Mouse (Mus musculus): ENCODE results near the gene Anxa1. TPM values are rescaled to one million over a fixed set of nuclear protein-coding genes. Genes with fewer than 3 reads are reported as not detected.

The Anxa1 gene
- polyA plus RNA-seq, 1 experiment from 2014 or later, result 152 TPM

DNA sequence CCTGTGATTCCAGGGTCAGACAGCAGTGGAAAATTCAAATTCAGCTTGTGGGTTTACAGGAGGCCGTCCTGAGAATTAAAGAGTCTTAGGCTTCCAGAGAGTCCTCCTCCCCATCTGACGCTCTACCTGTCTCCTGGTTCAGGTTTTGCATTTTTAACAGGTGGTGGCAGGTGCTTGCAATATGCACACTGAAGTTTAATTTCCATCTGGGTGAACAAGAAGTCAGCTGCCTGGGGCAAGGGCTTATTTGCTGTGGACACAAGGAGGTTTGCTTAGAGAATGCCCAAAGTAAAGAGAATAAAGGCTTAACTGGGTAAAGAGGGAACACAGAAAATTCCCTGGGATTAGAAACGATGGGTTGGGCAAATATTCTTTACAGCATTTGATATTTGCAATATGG, 11.2 kb upstream of the Anxa1 start:
- TF ChIP-seq CTCF (IDR thresholded peaks at IDR 0.05; ENCODE audit: low read depth), result no peak
- no peak for TF ChIP-seq EP300 (IDR thresholded peaks at IDR 0.05; ENCODE audit: low read depth)
- no peaks in the 10 kb centered on the region for H3K27me3 ChIP-seq (ENCODE audit: insufficient read depth, low read length)
- WGBS (ENCODE audit: insufficient replicate concordance), result 66% methylated on average over 3 of the region's 3 CpGs

DNA sequence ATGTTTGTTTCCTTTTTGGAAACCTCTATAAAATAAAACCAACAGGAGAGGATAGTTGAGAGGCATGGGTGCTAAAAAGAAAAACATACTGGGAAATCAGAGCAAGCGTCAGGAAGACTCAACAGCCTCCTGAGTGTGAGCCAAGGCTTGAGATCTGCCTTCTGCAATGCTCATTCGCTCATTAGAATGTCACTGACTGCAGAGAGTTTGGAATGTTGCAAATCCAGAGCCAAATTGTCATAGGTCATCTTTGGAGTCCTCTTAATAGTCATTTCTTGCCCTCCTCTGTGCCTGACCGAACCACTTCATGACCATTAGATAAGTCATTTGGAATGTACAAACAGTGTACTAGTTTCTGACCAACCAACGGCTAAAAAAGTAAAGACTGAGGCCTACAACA, 8.4 kb upstream of the Anxa1 start:
- Histone ChIP-seq H3K27ac (ENCODE audit: low read depth) (no peak overlapping the region), H3K4me2 (ENCODE audit: low read depth, low read length) (no peak overlapping the region), H3K4me1 (ENCODE audit: insufficient read depth) (no peaks in the 10 kb centered on the region), H3K4me3 (ENCODE audit: low read depth, low read length) (no peak overlapping the region), H3K9me3 (ENCODE audit: low read length) (no peaks in the 10 kb centered on the region), H3K27me3 (ENCODE audit: insufficient read depth, low read length) (no peaks in the 10 kb centered on the region), H3K9ac (replicated peaks) (no peak overlapping the region), H3K36me3 (replicated peaks; ENCODE audit: insufficient read depth, low read length) (no peaks in the 10 kb centered on the region)
- DNase-seq (no peak), ATAC-seq (no peak)
- TF ChIP-seq EP300 (IDR thresholded peaks at IDR 0.05; ENCODE audit: low read depth) (no peak), CTCF (IDR thresholded peaks at IDR 0.05; ENCODE audit: low read depth) (no peak)
- 67% methylated on average over 4 of the region's 4 CpGs for WGBS (ENCODE audit: insufficient replicate concordance)

More for the DNA sequence above, 11.2 kb upstream of the Anxa1 start:
- H3K36me3 ChIP-seq (replicated peaks; ENCODE audit: insufficient read depth, low read length), result no peaks in the 10 kb centered on the region
- no peak overlapping the region for H3K4me3 ChIP-seq (ENCODE audit: low read depth, low read length)
- no peak overlapping the region for H3K27ac ChIP-seq (ENCODE audit: low read depth)
- H3K4me1 ChIP-seq (ENCODE audit: insufficient read depth), result no peaks in the 10 kb centered on the region
- no peak overlapping the region for H3K4me2 ChIP-seq (ENCODE audit: low read depth, low read length)
- no peak for ATAC-seq
- H3K9ac ChIP-seq (replicated peaks), result no peak overlapping the region
- no peak for DNase-seq
- H3K9me3 ChIP-seq (ENCODE audit: low read length), result no peaks in the 10 kb centered on the region

DNA sequence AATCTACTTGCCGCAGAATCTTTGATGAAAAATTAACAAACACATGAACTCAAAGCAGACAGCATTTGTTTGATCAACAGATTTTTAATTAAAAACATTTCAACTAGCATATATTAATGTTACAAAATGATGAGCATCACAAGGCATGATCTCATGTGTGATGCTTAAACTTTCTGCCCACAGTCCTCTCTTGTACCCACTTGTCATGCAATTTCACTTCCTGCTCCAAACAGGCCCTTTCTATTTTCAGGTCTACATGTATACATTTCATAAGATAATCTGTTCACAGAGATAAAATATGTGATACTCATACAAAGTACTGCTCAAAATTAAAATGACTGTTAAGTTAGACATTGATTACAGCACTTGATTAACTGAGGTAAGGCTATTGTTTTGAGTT, 6.3 kb upstream of the Anxa1 start:
- no peaks in the 10 kb centered on the region for H3K4me1 ChIP-seq (ENCODE audit: insufficient read depth)

DNA sequence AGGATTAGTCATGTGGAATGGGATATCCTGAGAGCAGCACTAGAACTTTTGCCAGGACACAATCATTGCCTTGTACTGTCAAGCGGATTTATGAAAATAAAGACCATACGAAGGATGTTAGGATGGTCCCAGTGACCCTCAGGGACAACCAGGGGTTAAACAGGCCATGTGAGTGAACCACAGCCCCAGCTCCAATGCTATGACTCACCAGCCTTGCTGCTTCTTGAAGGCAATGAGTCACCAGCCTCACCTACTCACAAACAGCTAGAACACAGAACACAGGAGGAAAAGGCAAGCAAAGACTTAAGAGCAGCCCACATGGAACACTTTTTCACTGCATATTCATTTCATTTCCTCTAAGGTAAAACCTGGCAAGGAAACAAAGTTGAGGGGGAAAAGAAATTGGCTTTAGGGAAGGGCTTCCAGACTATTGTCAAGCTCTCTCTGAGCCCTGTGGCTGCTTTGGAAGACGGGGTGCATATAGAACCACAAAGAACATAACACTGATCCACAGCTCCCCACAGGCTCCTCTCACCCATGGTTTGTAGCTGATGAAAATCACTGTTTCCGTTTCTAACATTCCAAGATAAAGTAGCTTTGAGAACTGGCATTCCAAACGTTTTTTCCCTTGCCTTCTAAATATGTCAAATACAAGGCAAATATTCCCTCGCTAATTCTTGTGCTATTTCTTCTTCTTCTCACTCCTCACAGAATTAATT, 3.0 kb upstream of the Anxa1 start:
- Histone ChIP-seq H3K27me3 (ENCODE audit: insufficient read depth, low read length) (no peaks in the 10 kb centered on the region), H3K4me1 (ENCODE audit: insufficient read depth) (no peaks in the 10 kb centered on the region), H3K36me3 (replicated peaks; ENCODE audit: insufficient read depth, low read length) (no peaks in the 10 kb centered on the region), H3K9ac (replicated peaks) (no peak overlapping the region), H3K4me3 (ENCODE audit: low read depth, low read length) (no peak overlapping the region), H3K9me3 (ENCODE audit: low read length) (no peaks in the 10 kb centered on the region), H3K4me2 (ENCODE audit: low read depth, low read length) (no peak overlapping the region), H3K27ac (ENCODE audit: low read depth) (no peak overlapping the region)
- WGBS (ENCODE audit: insufficient replicate concordance), result 67% methylated on average over 6 of the region's 6 CpGs
- TF ChIP-seq CTCF (IDR thresholded peaks at IDR 0.05; ENCODE audit: low read depth) (no peak), EP300 (IDR thresholded peaks at IDR 0.05; ENCODE audit: low read depth) (no peak)
- ATAC-seq, result 0 out of 2 replicates have a peak, but pooled peaks have one; percentile 27
- no peak for DNase-seq

More for the DNA sequence above, 6.3 kb upstream of the Anxa1 start:
- H3K27ac ChIP-seq (ENCODE audit: low read depth), result no peak overlapping the region
- TF ChIP-seq EP300 (IDR thresholded peaks at IDR 0.05; ENCODE audit: low read depth), result no peak
- no peak for TF ChIP-seq CTCF (IDR thresholded peaks at IDR 0.05; ENCODE audit: low read depth)
- H3K4me3 ChIP-seq (ENCODE audit: low read depth, low read length), result no peak overlapping the region
- ATAC-seq, result no peak
- H3K4me2 ChIP-seq (ENCODE audit: low read depth, low read length), result no peak overlapping the region
- no peak for DNase-seq
- no peak overlapping the region for H3K9ac ChIP-seq (replicated peaks)
- no peaks in the 10 kb centered on the region for H3K36me3 ChIP-seq (replicated peaks; ENCODE audit: insufficient read depth, low read length)
- H3K9me3 ChIP-seq (ENCODE audit: low read length), result no peaks in the 10 kb centered on the region
- no peaks in the 10 kb centered on the region for H3K27me3 ChIP-seq (ENCODE audit: insufficient read depth, low read length)
- WGBS (ENCODE audit: insufficient replicate concordance), result 85% methylated on average over 1 of the region's 1 CpGs

DNA sequence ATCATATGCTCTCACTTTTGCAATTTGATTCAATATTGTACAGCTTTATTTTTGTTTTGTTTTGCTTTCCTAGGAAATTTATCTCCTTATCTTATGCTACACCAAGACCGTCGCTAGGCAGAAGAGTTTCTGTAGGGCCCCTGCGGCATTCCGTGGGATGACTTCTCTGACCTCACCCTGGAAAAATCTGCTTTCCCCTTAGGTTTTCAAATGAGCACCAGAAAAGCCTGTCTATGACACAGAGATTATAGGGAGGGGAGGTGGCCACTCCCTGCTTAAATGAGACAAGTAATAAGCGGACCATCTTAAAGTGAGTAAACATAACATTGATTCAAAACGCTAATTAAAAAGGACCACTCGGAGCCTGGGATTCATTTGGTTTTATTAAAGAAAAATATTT, 1.0 kb downstream of the Anxa1 start:
- no peak for DNase-seq
- H3K4me2 ChIP-seq (ENCODE audit: low read depth, low read length), result peak overlapping the region; percentile 41
- H3K9me3 ChIP-seq (ENCODE audit: low read length), result no peaks in the 10 kb centered on the region
- H3K9ac ChIP-seq (replicated peaks), result 0 out of 2 replicates have a peak overlapping the region, but pooled peaks have one; percentile 10
- TF ChIP-seq EP300 (IDR thresholded peaks at IDR 0.05; ENCODE audit: low read depth) (no peak), CTCF (IDR thresholded peaks at IDR 0.05; ENCODE audit: low read depth) (no peak)
- H3K4me1 ChIP-seq (ENCODE audit: insufficient read depth), result no peaks in the 10 kb centered on the region
- ATAC-seq, result no peak
- 44% methylated on average over 7 of the region's 7 CpGs for WGBS (ENCODE audit: insufficient replicate concordance)
- no peaks in the 10 kb centered on the region for H3K36me3 ChIP-seq (replicated peaks; ENCODE audit: insufficient read depth, low read length)
- no peaks in the 10 kb centered on the region for H3K27me3 ChIP-seq (ENCODE audit: insufficient read depth, low read length)
- H3K27ac ChIP-seq (ENCODE audit: low read depth), result peak overlapping the region; percentile 41
- peak overlapping the region; percentile 33 for H3K4me3 ChIP-seq (ENCODE audit: low read depth, low read length)

DNA sequence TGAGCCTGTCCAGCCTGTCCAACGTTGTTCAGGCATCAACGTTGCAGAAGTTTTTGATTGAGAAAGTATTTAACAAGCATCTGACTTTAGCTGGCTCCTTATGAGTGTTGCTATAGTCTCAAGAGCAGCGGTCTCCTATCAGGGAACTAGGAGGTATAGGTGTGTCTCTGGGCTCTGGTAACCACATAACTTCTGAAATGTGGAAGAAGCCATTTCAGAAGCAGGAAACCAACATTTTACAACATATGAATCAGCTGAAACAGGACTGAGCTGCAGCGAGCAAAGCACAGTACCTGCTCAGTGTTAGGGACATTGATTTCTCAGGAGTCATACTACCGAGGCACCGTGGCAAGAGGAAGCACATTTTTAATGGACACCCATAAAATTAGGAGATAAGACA, 1.5 kb downstream of the Anxa1 start:
- peak; percentile 56 for ATAC-seq

More for the DNA sequence above, 1.5 kb downstream of the Anxa1 start:
- no peak for TF ChIP-seq EP300 (IDR thresholded peaks at IDR 0.05; ENCODE audit: low read depth)
- Histone ChIP-seq H3K36me3 (replicated peaks; ENCODE audit: insufficient read depth, low read length) (no peaks in the 10 kb centered on the region; the same call in 1 of the 2 replicates), H3K27me3 (ENCODE audit: insufficient read depth, low read length) (no peaks in the 10 kb centered on the region), H3K4me3 (ENCODE audit: low read depth, low read length) (peak overlapping the region; percentile 33), H3K4me1 (ENCODE audit: insufficient read depth) (no peaks in the 10 kb centered on the region), H3K27ac (ENCODE audit: low read depth) (no peak overlapping the region), H3K9ac (replicated peaks) (no peak overlapping the region), H3K9me3 (ENCODE audit: low read length) (no peaks in the 10 kb centered on the region), H3K4me2 (ENCODE audit: low read depth, low read length) (peak overlapping the region; percentile 41)
- DNase-seq, result no peak
- 43% methylated on average over 6 of the region's 6 CpGs for WGBS (ENCODE audit: insufficient replicate concordance)
